Mouse (Mus musculus) retina, postnatal 1 day (tissue): Measurements from ENCODE around the gene Mff.

ENCODE experiments used
- DNase-seq: peaks from one replicate; pipeline ENCODE4 v3.0.0-alpha.2; 2012

Mff gene

DNA sequence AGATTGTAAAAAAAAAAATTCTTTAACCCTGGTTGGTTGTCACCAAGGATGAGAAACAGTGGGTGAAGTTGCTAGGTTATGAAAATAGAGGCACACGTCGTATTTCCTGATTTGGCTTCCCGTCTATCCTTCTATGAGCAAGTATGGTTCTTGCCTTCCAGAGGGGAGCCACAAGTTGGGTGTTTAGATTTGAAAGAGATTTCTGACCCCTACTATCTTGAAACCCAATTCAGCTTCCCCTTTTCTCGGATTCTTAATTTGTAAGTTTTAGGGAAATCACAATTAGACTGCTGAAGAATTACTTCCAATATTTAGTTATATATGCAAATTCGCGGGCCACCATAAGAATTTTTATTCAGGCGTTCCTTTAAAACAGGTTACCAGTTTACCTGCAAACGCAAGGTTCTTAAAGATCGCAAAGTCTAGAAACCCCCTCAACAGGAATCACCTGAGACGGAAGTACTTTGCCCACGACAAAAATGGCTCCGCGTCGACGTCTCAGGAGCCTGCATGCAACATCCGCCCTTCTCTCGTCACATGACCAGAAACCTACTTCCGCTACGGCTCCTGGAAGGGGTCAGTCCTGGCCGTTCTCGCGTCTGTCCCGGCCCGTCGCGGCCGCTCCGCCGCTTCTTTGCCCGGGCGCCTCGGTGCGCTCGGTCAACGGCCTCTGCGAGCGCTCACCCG, at the start of gene Mff:
Gene Mff, plus strand, starts transcription at position 552 of the 687 bp plus-strand sequence.
- peak; percentile 97 for DNase-seq

DNA sequence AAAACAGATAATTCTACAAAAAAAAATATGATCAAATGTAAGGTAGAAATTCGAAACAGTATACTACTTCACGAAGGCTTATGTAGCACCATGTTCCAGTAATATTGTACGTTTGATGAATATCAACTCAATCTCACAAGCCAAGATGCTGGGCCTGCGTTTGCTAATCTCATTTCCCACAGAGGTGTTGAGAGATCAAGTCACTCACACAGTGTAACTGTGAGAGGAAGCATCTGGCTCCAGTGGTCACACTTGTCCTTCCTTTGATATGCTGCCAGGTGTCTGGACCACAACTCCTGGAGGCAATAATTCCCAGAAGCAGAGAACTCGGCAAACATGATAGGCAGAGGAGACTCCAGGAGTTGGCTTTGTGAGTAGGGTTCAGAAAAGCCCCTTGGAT, 38.4 kb upstream of the Mff start:
- DNase-seq, result no peak

GRCm38 (mm10) chr1:82686866-82687265, 37.8 kb upstream of the Mff start:
- DNase-seq, result no peak

GRCm38 (mm10) chr1:82687931-82688330, 36.8 kb upstream of the Mff start:
- peak; percentile 96 for DNase-seq

- DNase-seq, result no peak
Observed at GRCm38 (mm10) chr1:82695915-82696314, 28.8 kb upstream of the Mff start.

GRCm38 (mm10) chr1:82717816-82718512, 6.7 kb upstream of the Mff start:
- no peak for DNase-seq

DNA sequence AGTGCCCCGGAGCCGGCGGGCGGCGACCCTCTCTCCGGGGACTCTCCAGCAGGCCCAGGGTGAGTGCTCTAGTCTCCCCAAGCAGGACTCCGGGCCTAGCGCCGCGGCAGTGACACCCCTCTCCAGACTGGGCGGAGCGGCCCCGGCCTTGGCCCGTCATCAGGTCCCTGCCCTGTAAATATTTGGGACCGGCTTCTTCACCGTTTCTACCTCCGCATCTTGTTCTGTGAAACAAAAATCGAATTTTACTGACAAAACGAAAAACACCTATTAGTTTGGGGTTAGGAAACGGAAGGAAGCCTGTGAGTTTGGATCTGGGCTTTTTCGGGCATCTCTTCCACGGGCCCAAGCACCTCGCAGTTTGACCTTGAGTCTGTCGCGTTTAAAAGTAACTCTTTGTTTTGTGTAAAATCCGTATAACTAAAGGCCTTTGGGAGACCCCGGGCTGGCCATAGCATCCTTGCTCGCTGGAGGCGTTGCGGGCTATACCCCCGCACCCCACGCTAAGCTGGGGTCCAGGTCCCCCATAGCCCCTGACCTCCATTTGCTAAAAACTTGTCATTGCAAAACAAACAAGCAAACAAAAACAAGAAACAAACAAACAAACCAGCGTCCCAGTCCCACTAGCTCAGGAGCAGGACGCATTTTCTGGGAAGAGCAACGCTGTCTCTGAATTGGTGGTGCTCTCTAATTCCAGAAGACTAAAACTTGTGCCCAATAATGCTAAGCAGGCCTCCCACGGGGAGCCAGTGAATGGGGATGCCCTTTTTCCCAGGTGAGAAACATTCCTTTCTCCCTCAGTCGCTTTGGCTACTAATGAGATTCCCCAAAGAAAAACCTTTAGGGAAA, 560 bp downstream of the Mff start:
- no peak for DNase-seq

DNA sequence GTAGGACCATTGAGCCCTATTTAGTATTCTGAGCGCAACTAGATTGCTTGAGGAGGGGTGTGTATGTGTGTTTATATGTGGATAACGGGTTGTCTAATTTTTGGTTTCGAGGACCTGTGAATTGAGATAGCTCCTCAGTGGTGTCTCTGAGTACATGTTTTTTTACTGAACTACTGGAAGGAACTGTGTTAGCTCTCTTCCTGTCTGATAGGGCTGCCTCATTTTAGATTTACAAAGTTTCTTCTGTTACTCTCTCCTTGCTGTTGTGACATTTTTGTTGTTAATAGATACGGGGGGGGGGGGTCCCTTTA, 1.1 kb downstream of the Mff start:
- no peak for DNase-seq

- DNase-seq, result no peak
Observed at GRCm38 (mm10) chr1:82726482-82726881, 1.8 kb downstream of the Mff start.

DNA sequence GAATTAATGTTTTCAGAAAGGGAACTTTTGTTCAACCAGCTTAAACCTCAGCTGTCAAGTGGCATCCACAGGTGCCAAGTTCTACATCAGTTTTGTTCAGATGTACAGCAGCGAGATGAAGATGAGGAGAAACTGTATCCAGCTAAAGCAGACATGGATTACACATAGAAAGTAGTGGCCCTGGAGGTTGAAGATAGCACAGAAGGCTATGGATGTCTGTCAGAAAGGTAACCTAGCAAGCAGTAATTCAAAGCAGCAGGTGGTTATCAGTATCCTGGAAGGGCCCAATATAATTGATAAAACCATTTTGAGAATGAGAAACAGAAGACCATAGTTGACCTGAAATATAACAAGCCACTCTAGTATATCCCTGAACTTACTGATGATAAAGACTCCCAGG, 8.7 kb downstream of the Mff start:
- no peak for DNase-seq

DNA sequence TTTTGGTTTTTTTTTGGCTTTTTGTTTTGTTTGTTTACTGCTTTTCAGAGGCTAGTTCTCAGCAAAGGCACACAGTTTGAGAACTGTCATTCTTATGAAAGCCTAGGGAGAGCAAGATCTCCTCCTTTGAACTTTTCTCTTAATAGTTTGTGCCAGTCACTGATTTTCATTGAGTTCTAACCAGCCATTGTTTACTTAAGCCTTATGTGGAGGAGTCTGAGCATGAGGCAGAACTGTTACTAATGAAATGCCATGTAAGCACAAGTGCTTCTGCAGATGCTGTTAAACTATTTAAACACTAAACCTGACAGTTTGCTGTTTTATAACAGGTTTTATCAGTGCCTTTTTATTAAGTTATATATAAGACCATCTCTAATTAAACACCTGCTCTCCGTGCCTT, 13.4 kb downstream of the Mff start:
- no peak for DNase-seq

DNA sequence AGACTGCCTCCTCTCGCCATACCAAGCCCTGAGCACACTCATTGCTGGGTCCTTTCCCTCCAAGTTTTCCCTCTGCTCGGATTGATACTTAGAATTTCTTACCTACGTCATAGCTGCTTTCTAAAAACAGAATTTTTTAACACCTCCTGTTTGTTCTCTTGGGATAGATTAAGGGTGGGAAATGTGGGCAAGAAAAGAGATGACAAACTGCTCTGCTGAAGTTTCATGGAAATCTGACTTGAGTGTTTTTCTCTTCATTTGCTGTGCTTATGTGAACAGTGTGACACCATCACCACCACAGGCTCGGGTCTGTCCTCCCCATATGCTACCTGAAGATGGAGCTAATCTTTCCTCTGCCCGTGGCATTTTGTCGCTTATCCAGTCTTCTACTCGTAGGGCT, 16.8 kb downstream of the Mff start:
- no peak for DNase-seq

GRCm38 (mm10) chr1:82743962-82744361, 19.3 kb downstream of the Mff start:
- DNase-seq, result no peak

GRCm38 (mm10) chr1:82746408-82746807, 21.7 kb downstream of the Mff start:
- DNase-seq, result peak; percentile 82

DNA sequence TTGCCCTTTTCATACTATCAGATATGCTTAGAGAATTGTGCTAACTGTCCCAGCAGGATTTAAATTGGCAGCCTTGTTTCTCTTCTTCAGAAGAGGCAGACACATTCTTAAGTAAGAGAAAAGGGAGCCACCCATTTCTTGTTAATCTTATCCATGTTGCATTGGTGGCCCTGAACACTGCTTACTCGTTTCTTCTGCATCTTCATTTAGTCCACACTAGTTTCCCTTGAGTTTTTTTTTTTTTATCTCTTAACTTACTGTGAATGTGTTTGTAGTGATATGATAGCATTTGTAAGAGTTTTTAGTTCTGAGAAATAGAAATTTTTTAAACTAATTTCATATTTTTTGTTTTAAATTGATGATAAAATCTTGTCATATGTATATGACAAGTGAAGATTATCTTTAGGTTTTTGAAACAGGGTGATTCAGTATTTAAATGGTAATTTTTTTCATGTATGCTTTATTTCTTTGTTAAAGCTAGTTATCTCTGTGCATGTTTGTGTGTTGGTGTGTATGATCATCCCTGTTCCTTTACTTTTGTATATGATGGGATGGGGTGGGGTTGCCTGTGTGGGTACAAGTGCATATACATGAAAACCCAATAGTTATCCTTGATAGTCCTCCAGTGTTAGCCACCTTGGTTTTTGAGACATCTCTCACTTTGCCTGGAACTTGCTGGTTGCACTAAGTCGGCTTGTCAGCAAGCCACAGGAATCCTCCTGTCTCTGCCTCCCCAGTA, 23.2 kb downstream of the Mff start:
- no peak for DNase-seq

GRCm38 (mm10) chr1:82759520-82759919, 34.8 kb downstream of the Mff start:
- DNase-seq, result peak; percentile 16

GRCm38 (mm10) chr1:82761454-82762169, 36.9 kb downstream of the Mff start:
- DNase-seq, result no peak

DNA sequence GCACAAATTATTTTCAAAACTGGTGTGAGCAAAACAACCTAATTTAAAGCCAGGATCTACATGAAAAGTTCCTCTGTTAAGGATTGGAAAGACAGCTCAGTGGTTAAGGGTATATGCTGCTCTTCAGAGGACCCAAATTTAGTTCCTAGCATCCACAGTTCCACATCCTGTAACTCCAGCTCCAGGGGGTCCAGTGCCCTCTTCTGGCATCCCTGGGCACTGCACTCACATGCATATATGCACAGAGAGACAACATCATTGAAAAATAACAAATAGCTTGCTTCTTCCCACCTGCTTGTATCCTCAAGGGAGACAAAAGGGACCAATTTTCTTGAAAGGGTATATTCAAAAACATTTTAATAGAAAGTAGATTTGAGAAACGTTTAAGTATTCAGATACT, 37.6 kb downstream of the Mff start:
- no peak for DNase-seq

GRCm38 (mm10) chr1:82766227-82766626, 41.5 kb downstream of the Mff start:
- no peak for DNase-seq

GRCm38 (mm10) chr1:82766641-82767040, 42.0 kb downstream of the Mff start:
- DNase-seq, result no peak

GRCm38 (mm10) chr1:82768269-82768668, 43.6 kb downstream of the Mff start, which contains the start of gene Tm4sf20:
TSS of gene Tm4sf20 (minus strand) at chr1:82768461.
- no peak for DNase-seq

DNA sequence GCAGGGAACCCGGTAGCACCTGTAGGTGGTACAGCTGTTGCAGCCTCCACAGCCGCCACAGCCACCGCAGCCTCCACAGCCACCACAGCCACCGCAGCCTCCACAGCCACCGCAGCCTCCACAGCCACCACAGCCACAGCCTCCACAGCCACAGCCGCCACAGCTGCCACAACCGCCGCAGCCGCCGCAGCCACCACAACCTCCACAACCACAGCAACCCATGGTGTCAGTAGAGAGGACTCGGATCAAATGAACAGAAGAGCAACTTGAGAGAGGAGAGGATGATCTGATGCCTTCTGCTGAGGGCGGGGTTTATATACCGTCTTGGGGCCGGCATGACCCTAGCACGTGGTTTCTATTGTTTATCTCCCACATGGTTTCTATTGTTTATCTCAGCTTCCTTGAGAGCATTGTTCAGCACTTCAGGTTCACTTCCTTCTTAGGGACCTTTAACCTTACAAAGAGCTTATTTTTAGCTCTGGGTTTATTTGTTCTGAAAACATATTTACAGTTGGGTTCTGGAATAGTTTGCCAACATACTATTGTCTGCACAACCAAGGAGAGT, 46.4 kb downstream of the Mff start, which contains the start of gene Gm47791:
Gene Gm47791, minus strand, starts transcription at position 222 of the 565 bp plus-strand sequence.
- DNase-seq, result no peak
